Comparison of ENCODE assay signal across 10 mouse cellular contexts in the genomic region with DNA sequence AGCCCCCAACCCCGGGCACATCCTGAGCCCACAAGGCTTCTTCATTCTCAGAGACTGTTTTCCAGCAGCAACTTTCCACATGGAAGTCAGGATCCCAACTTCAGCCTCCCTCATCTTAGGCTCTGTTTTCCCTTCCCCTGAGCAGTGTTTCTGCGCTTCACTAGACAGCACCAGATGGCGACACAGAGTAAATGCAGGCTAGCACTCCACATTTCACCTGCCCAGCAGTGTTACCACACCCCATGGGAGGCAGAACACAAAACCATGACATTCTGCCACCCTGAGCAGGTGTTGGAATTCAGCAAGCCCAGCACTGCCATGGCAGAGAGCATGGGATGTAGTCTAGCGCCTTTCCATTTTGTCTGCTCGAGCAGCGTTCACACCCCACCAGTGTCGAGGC. TPM values are rescaled to one million over a fixed set of nuclear protein-coding genes. Genes with fewer than 3 reads are reported as not detected.
DNase-seq lines count a peak whose midpoint lies in the region; ATAC-seq and TF ChIP-seq lines count a peak whose summit lies in the region.
"Had no signal": no experiment of that assay in that cellular context is flagged by ENCODE, and none has a peak within 500 bp of the region (broad histone marks: within the 10 kb centered on the region; RNA-seq: fewer than 3 reads in every experiment).

No protein-coding gene starts in this region.

- peak; percentile 57 for TF ChIP-seq CTCF in forebrain, postnatal 0 days (IDR thresholded peaks at IDR 0.05; ENCODE audit: low read depth)
- TF ChIP-seq CTCF in lung, embryonic 14.5 days (IDR thresholded peaks at IDR 0.05; ENCODE audit: low read depth), result peak; percentile 59
- TF ChIP-seq CTCF in bone marrow, adult 2 months (IDR thresholded peaks at IDR 0.05; ENCODE audit: control insufficient read depth, insufficient read depth, low read length), result peak; percentile 36; the same call in 1 of the 2 replicates

- H3K4me2 ChIP-seq in forebrain, postnatal 0 days (ENCODE audit: low read depth), result no peak overlapping the region
- no peak overlapping the region for H3K4me2 ChIP-seq in forebrain, embryonic 15.5 days (replicated peaks)
- H3K4me2 ChIP-seq in lung, embryonic 14.5 days, result no peak overlapping the region
- H3K4me2 ChIP-seq: neural tube, embryonic 13.5 days had no signal

- peaks cover 31% of the 10 kb centered on the region for H3K36me3 ChIP-seq in forebrain, postnatal 0 days (ENCODE audit: insufficient read depth)
- H3K36me3 ChIP-seq in forebrain, embryonic 15.5 days, result peaks cover 35% of the 10 kb centered on the region
- peaks cover 57% of the 10 kb centered on the region for H3K36me3 ChIP-seq in lung, embryonic 14.5 days (ENCODE audit: insufficient read depth)

- no peak overlapping the region for H3K4me3 ChIP-seq in forebrain, postnatal 0 days (ENCODE audit: low read depth, low read length)
- H3K4me3 ChIP-seq in forebrain, embryonic 15.5 days, result no peak overlapping the region
- no peak overlapping the region for H3K4me3 ChIP-seq in lung, embryonic 14.5 days (ENCODE audit: low read depth, low read length)
- no peak overlapping the region for H3K4me3 ChIP-seq in bone marrow, adult 2 months (replicated peaks; ENCODE audit: control insufficient read depth, low read depth, low read length)
- H3K4me3 ChIP-seq: neural tube, embryonic 13.5 days had no signal

- TF ChIP-seq POLR2A in bone marrow, adult 2 months (IDR thresholded peaks at IDR 0.05; ENCODE audit: borderline replicate concordance, control insufficient read depth, low read depth, low read length), result no peak

- DNase-seq in forebrain, postnatal 0 days, result peak; percentile 13
- DNase-seq in lung, embryonic 14.5 days, result peak; percentile 8
- DNase-seq in lung, postnatal 14 days, result no peak
- DNase-seq in lung, postnatal 36 days, result peak; percentile 21
- DNase-seq in layer of hippocampus, postnatal 14 days (ENCODE audit: low spot score in 2 of 2), result no peak

- ATAC-seq in forebrain, postnatal 0 days, result no peak
- ATAC-seq in forebrain, embryonic 15.5 days (replicated peaks), result no peak
- ATAC-seq in lung, embryonic 14.5 days (ENCODE audit: insufficient read depth), result no peak
- no peak for ATAC-seq in granulocyte monocyte progenitor cell, adult 5-6 weeks (replicated peaks; ENCODE audit: poor library complexity, severe bottlenecking)
- ATAC-seq: intestine, embryonic 16.5 days had no signal

- no peaks in the 10 kb centered on the region for H3K9me3 ChIP-seq in forebrain, postnatal 0 days (ENCODE audit: low read length)
- no peaks in the 10 kb centered on the region for H3K9me3 ChIP-seq in forebrain, embryonic 15.5 days
- H3K9me3 ChIP-seq in lung, embryonic 14.5 days (ENCODE audit: low read depth, low read length), result no peaks in the 10 kb centered on the region
- H3K9me3 ChIP-seq: neural tube, embryonic 13.5 days had no signal

- no peak overlapping the region for H3K9ac ChIP-seq in forebrain, postnatal 0 days
- no peak overlapping the region for H3K9ac ChIP-seq in forebrain, embryonic 15.5 days (replicated peaks)
- no peak overlapping the region for H3K9ac ChIP-seq in lung, embryonic 14.5 days
- H3K9ac ChIP-seq: neural tube, embryonic 13.5 days had no signal

- no peak overlapping the region for H3K27ac ChIP-seq in forebrain, postnatal 0 days (ENCODE audit: low read depth, low read length)
- H3K27ac ChIP-seq in forebrain, embryonic 15.5 days (replicated peaks), result no peak overlapping the region
- no peak overlapping the region for H3K27ac ChIP-seq in lung, embryonic 14.5 days (ENCODE audit: low read depth)
- no peak overlapping the region for H3K27ac ChIP-seq in bone marrow, adult 2 months (ENCODE audit: control insufficient read depth, insufficient read depth, low read depth, low read length, poor library complexity)
- H3K27ac ChIP-seq: neural tube, embryonic 13.5 days had no signal

- no peaks in the 10 kb centered on the region for H3K27me3 ChIP-seq in forebrain, postnatal 0 days (ENCODE audit: insufficient read depth, low read length)
- H3K27me3 ChIP-seq in forebrain, embryonic 15.5 days, result no peaks in the 10 kb centered on the region
- no peaks in the 10 kb centered on the region for H3K27me3 ChIP-seq in lung, embryonic 14.5 days (ENCODE audit: insufficient read depth, low read length)
- H3K27me3 ChIP-seq: neural tube, embryonic 13.5 days had no signal

- 73% methylated on average over 7 of the region's 7 CpGs for WGBS in forebrain, postnatal 0 days
- WGBS in forebrain, embryonic 15.5 days, result 81% methylated on average over 7 of the region's 7 CpGs
- 82% methylated on average over 7 of the region's 7 CpGs for WGBS in lung, embryonic 14.5 days
- 81% methylated on average over 7 of the region's 7 CpGs for WGBS in bone marrow, adult 2 months

- no peaks in the 10 kb centered on the region for H3K4me1 ChIP-seq in forebrain, postnatal 0 days (ENCODE audit: insufficient read depth)
- H3K4me1 ChIP-seq in forebrain, embryonic 15.5 days, result no peaks in the 10 kb centered on the region
- H3K4me1 ChIP-seq in lung, embryonic 14.5 days (ENCODE audit: insufficient read depth), result 0 out of 2 replicates have a peak, but pooled peaks cover 2% of the 10 kb centered on the region
- no peaks in the 10 kb centered on the region for H3K4me1 ChIP-seq in bone marrow, adult 2 months (ENCODE audit: control insufficient read depth, insufficient read depth, low read length)
- H3K4me1 ChIP-seq: neural tube, embryonic 13.5 days had no signal

RNA-seq across cellular contexts. Expression of a gene that starts 14.7 kb away (rescaled TPM):
- total RNA-seq in forebrain, postnatal 0 days (2014; rRNA removed), result 26.3 and 39.1 TPM in 2 replicates
- 83.3 and 109 TPM in 2 replicates for polyA plus RNA-seq in forebrain, postnatal 0 days (2015; fragmentation: Nextera tagmentation; extraction: Ambion mirVana)
- 101 and 111 TPM in 2 replicates for polyA plus RNA-seq in forebrain, embryonic 15.5 days (2015; fragmentation: Nextera tagmentation; extraction: Ambion mirVana)
- 108 and 112 TPM in 2 replicates for polyA plus RNA-seq in lung, embryonic 14.5 days (2014; fragmentation: Nextera tagmentation; extraction: Ambion mirVana)
- polyA plus RNA-seq in bone marrow, adult 2 months (2011; ENCODE audit: insufficient read depth, insufficient read length, low replicate concordance, missing spikeins), result 42.3 and 61.4 TPM in 2 replicates
- 10 to 100 TPM; 77.6 to 85.5 TPM for total RNA-seq in layer of hippocampus, postnatal 14 days (2021)
- total RNA-seq in granulocyte monocyte progenitor cell, adult 5-6 weeks (2014; fragmentation: Nextera tagmentation), result 111 and 165 TPM in 2 replicates
- 317 and 372 TPM in 2 replicates for total RNA-seq in granulocyte monocyte progenitor cell, adult 5-6 weeks (2017)

Comparison
In these comparisons a context has a peak if more than half of its experiments do, and no peak if none do; other contexts are left out.
1. DNase-seq: peak in forebrain, postnatal 0 days (single experiment), lung, embryonic 14.5 days (single experiment) and lung, postnatal 36 days (single experiment); none in lung, postnatal 14 days (single experiment) and layer of hippocampus, postnatal 14 days (0 of 2).
2. Peak in every context shown above with its lines, with median percentiles within 50 percentile points of each other: CTCF ChIP-seq.